Mouse (Mus musculus): ENCODE measurements around the gene Drc7.

- TF ChIP-seq CTCF (IDR thresholded peaks at IDR 0.05; ENCODE audit: control insufficient read depth, insufficient read depth, low read length) (no peak), POLR2A (IDR thresholded peaks at IDR 0.05; ENCODE audit: borderline replicate concordance, control insufficient read depth, low read depth, low read length) (no peak)
These were observed 58.2 kb downstream of the Drc7 start for GRCm38 (mm10) chr8:95113108-95113507.

Measured in bone marrow, adult 2 months (tissue).